Mouse (Mus musculus) CH12.LX (cell line): ENCODE results near the gene Sptb. TPM values are rescaled to one million over a fixed set of nuclear protein-coding genes. Genes with fewer than 3 reads are reported as not detected.

Source experiments
- DNase-seq: peaks from one replicate; pipeline ENCODE4 v3.0.0-alpha.2; 2013; ENCODE audit errors: extremely low read depth
- H3K27ac ChIP-seq: 2 replicates; pipeline ENCODE4 v1.5.1; 2012; ENCODE audit warnings: low read depth, mild to moderate bottlenecking, control low read depth, moderate library complexity; ENCODE audit not compliant: insufficient read depth
- H3K27me3 ChIP-seq: replicated peaks from 2 replicates; pipeline ENCODE3; 2012; ENCODE audit warnings: inconsistent platforms
- H3K36me3 ChIP-seq, 2 experiments: replicated peaks in 1 of 2; 2 replicates each; pipeline versions ENCODE3 to v1.6.1; 2012; ENCODE audit warnings: inconsistent platforms in 1 of 2, low read length in 1 of 2, mild to moderate bottlenecking in 1 of 2, mixed read lengths in 1 of 2, moderate library complexity in 1 of 2; ENCODE audit not compliant: control insufficient read depth in 1 of 2, insufficient read depth in 1 of 2
- H3K4me1 ChIP-seq, 2 experiments: 2 replicates each; pipeline ENCODE4 v1.6.1; 2012; ENCODE audit warnings: inconsistent platforms in 1 of 2, moderate library complexity in 1 of 2; ENCODE audit not compliant: insufficient read depth in 2 of 2, control insufficient read depth in 1 of 2
- H3K4me2 ChIP-seq: 2 replicates; pipeline ENCODE4 v1.6.1; 2012; ENCODE audit warnings: low read depth, mild to moderate bottlenecking, control low read depth; ENCODE audit not compliant: poor library complexity, insufficient read depth, severe bottlenecking
- H3K4me3 ChIP-seq, 3 experiments: fragments of 150-350 bp in 1 of 3; sonication (generic) in 1 of 3; replicated peaks in 1 of 3; 2 replicates each; pipeline versions ENCODE3 to v1.5.1; 2011 to 2012; ENCODE audit warnings: low read depth in 2 of 3, low read length in 2 of 3, mild to moderate bottlenecking in 2 of 3, moderate library complexity in 2 of 3, control low read depth in 1 of 3, improper control_type of control experiment in 1 of 3, inconsistent platforms in 1 of 3, mixed read lengths in 1 of 3; ENCODE audit not compliant: poor library complexity in 1 of 3
- H3K79me2 ChIP-seq: replicated peaks from 2 replicates; pipeline ENCODE4 v1.6.1; 2012; ENCODE audit warnings: mild to moderate bottlenecking, moderate library complexity; ENCODE audit not compliant: control insufficient read depth, poor library complexity, insufficient read depth, severe bottlenecking; ENCODE audit errors: extremely low read depth
- H3K9ac ChIP-seq: 2 replicates; pipeline ENCODE4 v1.6.1; 2012; ENCODE audit warnings: low read depth, mild to moderate bottlenecking, control low read depth, moderate library complexity; ENCODE audit not compliant: insufficient read depth
- H3K9me3 ChIP-seq: replicated peaks from 2 replicates; pipeline ENCODE3; 2012; ENCODE audit warnings: low read length, inconsistent platforms, mixed read lengths
- BHLHE40 ChIP-seq: IDR thresholded peaks from 2 replicates; pipeline ENCODE4 v1.6.1; 2011; ENCODE audit warnings: mild to moderate bottlenecking, low read depth, low read length, improper control_type of control experiment
- CHD1 ChIP-seq: IDR thresholded peaks from 2 replicates; pipeline ENCODE4 v1.6.1; 2012; ENCODE audit warnings: low read depth, low read length, improper control_type of control experiment, inconsistent platforms
- CTCF ChIP-seq, 2 experiments: IDR thresholded peaks in 1 of 2; conservative IDR thresholded peaks in 1 of 2; 2 replicates each; pipeline ENCODE4 v1.5.1; 2011 to 2012; ENCODE audit warnings: low read depth in 2 of 2, low read length in 2 of 2, improper control_type of control experiment in 1 of 2, inconsistent platforms in 1 of 2, mild to moderate bottlenecking in 1 of 2, moderate library complexity in 1 of 2
- ELF1 ChIP-seq: IDR thresholded peaks from 2 replicates; pipeline ENCODE4 v1.6.1; 2014; ENCODE audit warnings: low read depth, mild to moderate bottlenecking, inconsistent platforms, low read length, improper control_type of control experiment
- IRF4 ChIP-seq: IDR thresholded peaks from 2 replicates; pipeline ENCODE4 v1.6.1; 2014; ENCODE audit warnings: low read depth, mild to moderate bottlenecking, inconsistent platforms, low read length, improper control_type of control experiment
- JUN ChIP-seq: IDR thresholded peaks from 2 replicates; pipeline ENCODE4 v1.6.1; 2011; ENCODE audit warnings: low read depth, mild to moderate bottlenecking, low read length, improper control_type of control experiment, moderate library complexity; ENCODE audit not compliant: insufficient read depth
- JUND ChIP-seq: conservative IDR thresholded peaks from 2 replicates; pipeline ENCODE4 v1.6.1; 2011; ENCODE audit warnings: low read depth, low read length, improper control_type of control experiment
- MAFK ChIP-seq: IDR thresholded peaks from 2 replicates; pipeline ENCODE4 v1.6.1; 2011; ENCODE audit warnings: low read length, improper control_type of control experiment; ENCODE audit not compliant: insufficient replicate concordance
- MAX ChIP-seq: IDR thresholded peaks from 2 replicates; pipeline ENCODE4 v1.6.1; 2011; ENCODE audit warnings: low read length, improper control_type of control experiment
- MEF2A ChIP-seq: IDR thresholded peaks from 2 replicates; pipeline ENCODE4 v1.6.1; 2014; ENCODE audit warnings: low read depth, mild to moderate bottlenecking, inconsistent platforms, low read length, improper control_type of control experiment, borderline replicate concordance
- MYC ChIP-seq: IDR thresholded peaks from 2 replicates; pipeline ENCODE4 v1.6.1; 2011; ENCODE audit warnings: low read depth, mild to moderate bottlenecking, improper control_type of control experiment, low read length
- NELFE ChIP-seq: IDR thresholded peaks from 2 replicates; pipeline ENCODE4 v1.6.1; 2011; ENCODE audit warnings: low read depth, low read length, improper control_type of control experiment
- RAD21 ChIP-seq: IDR thresholded peaks from 2 replicates; pipeline ENCODE4 v1.6.1; 2011; ENCODE audit warnings: low read depth, mild to moderate bottlenecking, low read length, improper control_type of control experiment, moderate library complexity
- SMC3 ChIP-seq: IDR thresholded peaks from 2 replicates; pipeline ENCODE4 v1.6.1; 2011; ENCODE audit warnings: low read depth, low read length, improper control_type of control experiment
- TBP ChIP-seq: conservative IDR thresholded peaks from 2 replicates; pipeline ENCODE4 v1.6.1; 2011; ENCODE audit warnings: low read depth, low read length, improper control_type of control experiment
- ZC3H11A ChIP-seq: IDR thresholded peaks from 2 replicates; pipeline ENCODE4 v1.6.1; 2012; ENCODE audit warnings: low read depth, mild to moderate bottlenecking, inconsistent platforms, low read length, improper control_type of control experiment
- ZKSCAN1 ChIP-seq: IDR thresholded peaks from 2 replicates; pipeline ENCODE4 v1.6.1; 2012; ENCODE audit warnings: low read depth, inconsistent platforms, low read length, improper control_type of control experiment, borderline replicate concordance
- dilution Hi-C: fragments of 300-500 bp; cut with MboI; formaldehyde crosslinking; loops from 2 replicates; pipeline ENCODE4 v1.14.3; 2020; ENCODE audit warnings: low sequenced_read_pairs; ENCODE audit not compliant: extremely low pct_unique_long_range_greater_than_20kb, extremely low pct_ligation_motif_present
- in situ Hi-C: fragments of 300-500 bp; cut with MboI; formaldehyde crosslinking; loops from 3 replicates; pipeline ENCODE4 v1.14.3; 2019; ENCODE audit warnings: low sequenced_read_pairs, low pct_ligation_motif_present, low pct_unique_long_range_greater_than_20kb, mixed read lengths
- polyA plus RNA-seq: library from polyadenylated mRNA; unstranded; fragments of >175 nt; gene quantifications from 2 replicates; pipeline ENCODE4 v1.2.1, GENCODE M21; 2012; ENCODE audit warnings: low read depth; ENCODE audit not compliant: insufficient read length
- total RNA-seq, 2 experiments: library from RNA; depleted of rRNA; stranded (reverse); fragments of 300-350 nt in 1 of 2; fragments of >200 nt in 1 of 2; gene quantifications; 2 replicates each; pipeline ENCODE4 v1.2.3; 2012 to 2014

Sptb gene
- total and polyA plus RNA-seq, 3 experiments = 0.03 to 0.04 (median 0.04) TPM

DNA sequence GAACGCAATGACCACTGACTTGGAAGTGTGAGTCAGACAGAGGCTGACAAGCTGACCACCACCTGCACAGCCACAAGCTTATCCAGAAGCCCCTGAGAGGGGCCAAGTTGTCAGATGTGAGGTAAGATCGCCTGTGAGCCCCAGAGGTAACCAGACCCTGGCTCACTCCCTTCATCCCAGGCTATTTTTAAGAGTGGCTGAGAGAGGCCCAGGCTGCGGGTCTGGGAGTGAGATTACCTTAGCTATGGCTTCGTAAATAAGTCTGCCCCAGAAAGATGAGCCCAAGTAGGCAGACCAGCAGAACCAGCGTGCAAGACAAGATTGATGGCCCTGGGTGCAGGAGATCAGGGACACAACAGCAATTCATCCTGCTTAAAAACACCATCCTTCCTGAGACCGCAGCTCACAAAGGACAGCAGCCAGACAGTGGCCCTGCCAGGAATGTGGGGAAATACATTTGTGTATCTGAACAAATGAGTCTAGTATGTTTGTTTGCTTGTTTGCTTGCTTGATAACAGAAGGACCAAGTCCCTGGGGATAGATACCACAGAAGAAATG lies 58.5 kb downstream of the Sptb start:
- in situ Hi-C loops = no loop called here
- TF ChIP-seq ZKSCAN1 (no peak), MYC (no peak), JUN (no peak), MAFK (no peak)
- TF ChIP-seq, all 38 proteins: peak for 0
- H3K9ac ChIP-seq = no peak overlapping the region
- DNase-seq = no peak
- no peak overlapping the region for H3K27ac ChIP-seq
- dilution Hi-C loops = no loop called here
- no peaks in the 10 kb centered on the region for H3K36me3 ChIP-seq
- no peaks in the 10 kb centered on the region for H3K79me2 ChIP-seq
- H3K4me3 ChIP-seq = no peak overlapping the region
- peaks cover 10% of the 10 kb centered on the region for H3K9me3 ChIP-seq
- no peak overlapping the region for H3K4me2 ChIP-seq
- H3K27me3 ChIP-seq = no peaks in the 10 kb centered on the region
- H3K4me1 ChIP-seq = peaks cover 0 to 5% of the 10 kb centered on the region in 2 experiments; a peak in 1 of 4 replicates

DNA sequence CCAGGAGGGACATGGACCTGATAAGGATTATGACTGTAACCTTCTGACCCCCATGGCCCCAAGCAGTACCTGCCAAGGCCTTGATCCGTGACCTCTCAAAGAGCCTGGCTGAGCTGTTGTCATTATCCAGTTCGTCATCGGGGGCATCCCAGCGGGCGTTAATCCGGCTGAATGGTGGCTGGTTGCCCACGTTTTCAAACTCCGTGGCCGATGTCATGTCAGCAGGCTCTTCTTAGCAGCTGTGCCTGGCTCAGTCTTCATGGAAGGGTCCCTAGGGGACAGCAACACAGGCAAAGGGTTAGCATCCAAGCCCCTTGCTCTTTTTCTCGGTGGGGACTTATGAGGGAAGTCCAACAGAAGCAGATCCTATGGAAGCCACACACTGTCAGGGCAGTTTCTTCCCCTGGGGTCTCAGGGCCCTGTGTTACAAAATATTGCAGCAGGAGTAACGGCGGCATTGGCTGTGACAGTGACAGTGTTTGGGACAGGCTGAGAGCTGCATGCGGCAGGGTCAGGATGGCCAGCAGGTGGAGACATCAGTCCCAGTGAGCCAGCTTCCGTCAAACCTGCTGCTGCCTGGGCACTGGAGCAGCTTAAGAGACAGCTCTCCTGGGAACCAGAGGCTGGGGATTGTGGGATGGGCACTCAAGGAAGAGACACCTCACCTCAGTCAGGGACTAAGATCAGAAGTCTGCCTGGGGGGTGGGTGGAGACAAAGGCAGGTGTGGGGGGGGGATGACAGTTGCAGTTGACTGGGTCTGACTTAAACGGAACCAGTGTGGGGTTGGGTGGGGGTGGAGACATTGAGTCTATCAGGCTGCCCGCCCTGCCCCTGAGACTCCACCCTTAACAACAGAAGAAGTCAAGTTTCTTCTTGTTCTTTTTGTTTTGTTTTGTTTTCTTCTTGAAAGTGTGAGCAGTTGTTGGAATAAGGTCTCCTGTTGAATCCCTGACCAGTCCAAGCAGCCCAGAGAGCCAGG lies 60.3 kb downstream of the Sptb start:
- Histone ChIP-seq H3K27me3 (no peaks in the 10 kb centered on the region), H3K79me2 (no peaks in the 10 kb centered on the region), H3K36me3 (no peaks in the 10 kb centered on the region), H3K9me3 (peaks cover 10% of the 10 kb centered on the region), H3K4me3 (no peak overlapping the region), H3K9ac (no peak overlapping the region), H3K4me1 (peaks cover 0 to 5% of the 10 kb centered on the region in 2 experiments; a peak in 1 of 4 replicates), H3K4me2 (no peak overlapping the region), H3K27ac (no peak overlapping the region)
- in situ Hi-C loops (loop anchor here (5.0 kb wide), 1 partner anchor 72 kb away; no protein-coding TSS in a partner anchor), dilution Hi-C loops (no loop called here)
- TF ChIP-seq TBP (no peak), RAD21 (peak; percentile 77), ZKSCAN1 (no peak), MAX (peak; percentile 35; the same call in 1 of the 2 replicates), ZC3H11A (peak; percentile 61; the same call in 1 of the 2 replicates), ELF1 (0 out of 2 replicates have a peak, but pooled peaks have one; percentile 30), NELFE (no peak), BHLHE40 (no peak), CTCF (conservative IDR thresholded peaks at IDR 0.05 in 1 of 2, IDR thresholded peaks at IDR 0.05 in 1 of 2; ENCODE audit: low read depth in 2 of 2, low read length in 2 of 2) (peak in 1 of 2 experiments; percentile 90; a peak in 2 of 4 replicates), JUND (no peak), SMC3 (peak; percentile 98), MEF2A (no peak), CHD1 (no peak), IRF4 (peak; percentile 42; the same call in 1 of the 2 replicates)
- DNase-seq = peak; percentile 57
